Mouse (Mus musculus): ENCODE data around the gene Pcbp2. TPM values are rescaled to one million over a fixed set of nuclear protein-coding genes. Genes with fewer than 3 reads are reported as not detected.
A peak's percentile ranks its signal among the peaks of the same experiment; 100 is the strongest.

Gene Pcbp2
- polyA plus RNA-seq, 1 experiment from 2014 or later: 120 TPM

- Histone ChIP-seq H3K9me3 (ENCODE audit: control insufficient read depth, low read length) (no peaks in the 10 kb centered on the region), H3K4me3 (ENCODE audit: low read length) (no peak overlapping the region), H3K9ac (ENCODE audit: low read depth, low read length) (no peak overlapping the region), H3K27me3 (replicated peaks; ENCODE audit: control insufficient read depth, insufficient read depth, low read length) (no peaks in the 10 kb centered on the region), H3K4me1 (ENCODE audit: control insufficient read depth, insufficient read depth, low read depth, low read length) (peaks cover 5% of the 10 kb centered on the region; the same call in 1 of the 2 replicates), H3K27ac (ENCODE audit: low read depth, low read length) (no peak overlapping the region), H3K4me2 (ENCODE audit: low read length) (no peak overlapping the region), H3K36me3 (ENCODE audit: control insufficient read depth, insufficient read depth, low read length) (peaks cover 23% of the 10 kb centered on the region)
- no peak for ATAC-seq
- WGBS: 85% methylated on average over 4 of the region's 4 CpGs
These were observed 74.5 kb downstream of the Pcbp2 start for GRCm38 (mm10) chr15:102544801-102545200.

- 82% methylated on average over 3 of the region's 3 CpGs for WGBS
- H3K4me2 ChIP-seq (ENCODE audit: low read length): no peak overlapping the region
- H3K4me3 ChIP-seq (ENCODE audit: low read length): no peak overlapping the region
- H3K4me1 ChIP-seq (ENCODE audit: control insufficient read depth, insufficient read depth, low read depth, low read length): peaks cover 5% of the 10 kb centered on the region; the same call in 1 of the 2 replicates
- peak overlapping the region; percentile 69; the same call in 1 of the 2 replicates for H3K27ac ChIP-seq (ENCODE audit: low read depth, low read length)
- H3K9ac ChIP-seq (ENCODE audit: low read depth, low read length): no peak overlapping the region
- no peak for ATAC-seq
- H3K9me3 ChIP-seq (ENCODE audit: control insufficient read depth, low read length): no peaks in the 10 kb centered on the region
- H3K36me3 ChIP-seq (ENCODE audit: control insufficient read depth, insufficient read depth, low read length): peaks cover 17% of the 10 kb centered on the region; the same call in 1 of the 2 replicates
- H3K27me3 ChIP-seq (replicated peaks; ENCODE audit: control insufficient read depth, insufficient read depth, low read length): no peaks in the 10 kb centered on the region
These were observed 75.9 kb downstream of the Pcbp2 start for GRCm38 (mm10) chr15:102546246-102546645.

GRCm38 (mm10) chr15:102546677-102547427 lies 76.5 kb downstream of the Pcbp2 start:
- peaks cover 5% of the 10 kb centered on the region; the same call in 1 of the 2 replicates for H3K4me1 ChIP-seq (ENCODE audit: control insufficient read depth, insufficient read depth, low read depth, low read length)
- no peak overlapping the region; the same call in 1 of the 2 replicates for H3K4me2 ChIP-seq (ENCODE audit: low read length)
- peak; percentile 90 for ATAC-seq
- H3K4me3 ChIP-seq (ENCODE audit: low read length): no peak overlapping the region
- peaks cover 16% of the 10 kb centered on the region; the same call in 1 of the 2 replicates for H3K36me3 ChIP-seq (ENCODE audit: control insufficient read depth, insufficient read depth, low read length)
- no peaks in the 10 kb centered on the region for H3K9me3 ChIP-seq (ENCODE audit: control insufficient read depth, low read length)
- WGBS: 61% methylated on average over 3 of the region's 3 CpGs
- H3K27ac ChIP-seq (ENCODE audit: low read depth, low read length): peak overlapping the region; percentile 69
- H3K9ac ChIP-seq (ENCODE audit: low read depth, low read length): 0 out of 2 replicates have a peak overlapping the region, but pooled peaks have one; percentile 32
- no peaks in the 10 kb centered on the region for H3K27me3 ChIP-seq (replicated peaks; ENCODE audit: control insufficient read depth, insufficient read depth, low read length)

GRCm38 (mm10) chr15:102547478-102547877 lies 77.1 kb downstream of the Pcbp2 start:
- H3K9me3 ChIP-seq (ENCODE audit: control insufficient read depth, low read length): no peaks in the 10 kb centered on the region
- H3K4me2 ChIP-seq (ENCODE audit: low read length): no peak overlapping the region
- no peak overlapping the region for H3K4me3 ChIP-seq (ENCODE audit: low read length)
- peak; percentile 85 for ATAC-seq
- H3K36me3 ChIP-seq (ENCODE audit: control insufficient read depth, insufficient read depth, low read length): peaks cover 16% of the 10 kb centered on the region; the same call in 1 of the 2 replicates
- peak overlapping the region; percentile 69 for H3K27ac ChIP-seq (ENCODE audit: low read depth, low read length)
- no peaks in the 10 kb centered on the region for H3K27me3 ChIP-seq (replicated peaks; ENCODE audit: control insufficient read depth, insufficient read depth, low read length)
- H3K9ac ChIP-seq (ENCODE audit: low read depth, low read length): no peak overlapping the region
- 72% methylated on average over 3 of the region's 3 CpGs for WGBS
- peaks cover 5% of the 10 kb centered on the region; the same call in 1 of the 2 replicates for H3K4me1 ChIP-seq (ENCODE audit: control insufficient read depth, insufficient read depth, low read depth, low read length)

Other genes starting within 250 kb of the Pcbp2 start
- gene Itgb7, start 238.6 kb upstream of the Pcbp2 start, polyA plus RNA-seq (2015; fragmentation: Nextera tagmentation; extraction: Ambion mirVana): 1.1 and 2.0 TPM in 2 replicates
- 5.6 and 7.6 TPM in 2 replicates for gene Rarg, start 213.0 kb upstream of the Pcbp2 start, polyA plus RNA-seq (2015; fragmentation: Nextera tagmentation; extraction: Ambion mirVana)
- gene Gm9918, start 200.0 kb upstream of the Pcbp2 start, polyA plus RNA-seq (2015; fragmentation: Nextera tagmentation; extraction: Ambion mirVana): 0.06 and 0.14 TPM in 2 replicates
- 65.9 and 67.6 TPM in 2 replicates for gene Mfsd5, start 191.1 kb upstream of the Pcbp2 start, polyA plus RNA-seq (2015; fragmentation: Nextera tagmentation; extraction: Ambion mirVana)
- 4.1 and 6.4 TPM in 2 replicates for gene Espl1, start 174.3 kb upstream of the Pcbp2 start, polyA plus RNA-seq (2015; fragmentation: Nextera tagmentation; extraction: Ambion mirVana)
- gene Pfdn5, start 144.4 kb upstream of the Pcbp2 start, polyA plus RNA-seq (2015; fragmentation: Nextera tagmentation; extraction: Ambion mirVana): 448 and 464 TPM in 2 replicates
- gene Myg1, start 138.8 kb upstream of the Pcbp2 start, polyA plus RNA-seq (2015; fragmentation: Nextera tagmentation; extraction: Ambion mirVana): 88.1 and 99.0 TPM in 2 replicates
- gene Aaas, start 119.8 kb upstream of the Pcbp2 start, polyA plus RNA-seq (2015; fragmentation: Nextera tagmentation; extraction: Ambion mirVana): 36.1 and 38.1 TPM in 2 replicates
- 0.46 and 1.0 TPM in 2 replicates for gene Sp7, start 103.4 kb upstream of the Pcbp2 start, polyA plus RNA-seq (2015; fragmentation: Nextera tagmentation; extraction: Ambion mirVana)
- 3.4 and 3.5 TPM in 2 replicates for gene Sp1, start 64.4 kb upstream of the Pcbp2 start, polyA plus RNA-seq (2015; fragmentation: Nextera tagmentation; extraction: Ambion mirVana)
- 0.10 and 0.30 TPM in 2 replicates for gene Amhr2, start 25.2 kb upstream of the Pcbp2 start, polyA plus RNA-seq (2015; fragmentation: Nextera tagmentation; extraction: Ambion mirVana)
- gene Prr13, start 11.5 kb upstream of the Pcbp2 start, polyA plus RNA-seq (2015; fragmentation: Nextera tagmentation; extraction: Ambion mirVana): 83.3 and 98.7 TPM in 2 replicates
- gene Gm10337, start 33.2 kb downstream of the Pcbp2 start, polyA plus RNA-seq (2015; fragmentation: Nextera tagmentation; extraction: Ambion mirVana): 8.1 and 21.8 TPM in 2 replicates
- 55.7 and 62.4 TPM in 2 replicates for gene Map3k12, start 46.5 kb downstream of the Pcbp2 start, polyA plus RNA-seq (2015; fragmentation: Nextera tagmentation; extraction: Ambion mirVana)
- 104 and 109 TPM in 2 replicates for gene Tarbp2, start 47.7 kb downstream of the Pcbp2 start, polyA plus RNA-seq (2015; fragmentation: Nextera tagmentation; extraction: Ambion mirVana)
- 4.1 and 5.0 TPM in 2 replicates for gene Npff, start 54.4 kb downstream of the Pcbp2 start, polyA plus RNA-seq (2015; fragmentation: Nextera tagmentation; extraction: Ambion mirVana)
- gene Gm28047, start 154.5 kb downstream of the Pcbp2 start, polyA plus RNA-seq (2015; fragmentation: Nextera tagmentation; extraction: Ambion mirVana): not detected in 2 replicates
- gene Atf7, start 154.9 kb downstream of the Pcbp2 start, polyA plus RNA-seq (2015; fragmentation: Nextera tagmentation; extraction: Ambion mirVana): 16.5 and 20.6 TPM in 2 replicates
- gene Atp5g2, start 201.8 kb downstream of the Pcbp2 start, polyA plus RNA-seq (2015; fragmentation: Nextera tagmentation; extraction: Ambion mirVana): 41.0 and 50.2 TPM in 2 replicates

Measured in hindbrain, embryonic 16.5 days (tissue).